Mouse (Mus musculus) ES-Bruce4 (cell line): ENCODE results near the gene Suds3. TPM values are rescaled to one million over a fixed set of nuclear protein-coding genes. Genes with fewer than 3 reads are reported as not detected.
A peak's percentile ranks its signal among the peaks of the same experiment; 100 is the strongest.

Source experiments
- H3K27ac ChIP-seq: 2 replicates; pipeline ENCODE4 v1.5.1; 2012; ENCODE audit warnings: low read length, inconsistent platforms; ENCODE audit not compliant: insufficient read depth
- H3K27me3 ChIP-seq: 2 replicates; pipeline ENCODE4 v1.6.1; 2012; ENCODE audit warnings: mild to moderate bottlenecking, low read length, inconsistent platforms; ENCODE audit not compliant: control insufficient read depth, poor library complexity, insufficient read depth, severe bottlenecking
- H3K36me3 ChIP-seq: 2 replicates; pipeline ENCODE4 v1.6.1; 2012; ENCODE audit warnings: inconsistent platforms, mild to moderate bottlenecking, low read length, moderate library complexity; ENCODE audit not compliant: control insufficient read depth, poor library complexity, insufficient read depth, severe bottlenecking
- H3K4me1 ChIP-seq: one replicate; pipeline ENCODE4 v1.8.1; 2011; ENCODE audit warnings: low read length; ENCODE audit not compliant: control insufficient read depth, insufficient read depth
- H3K4me3 ChIP-seq: 2 replicates; pipeline ENCODE4 v1.5.1; 2011; ENCODE audit warnings: low read depth, mild to moderate bottlenecking, low read length
- H3K9ac ChIP-seq: 2 replicates; pipeline ENCODE4 v1.6.1; 2012; ENCODE audit warnings: low read depth, mild to moderate bottlenecking, inconsistent platforms; ENCODE audit not compliant: poor library complexity, severe bottlenecking
- H3K9me3 ChIP-seq: replicated peaks from 2 replicates; pipeline ENCODE4 v1.6.1; 2012; ENCODE audit warnings: mild to moderate bottlenecking, low read length, inconsistent platforms; ENCODE audit not compliant: control insufficient read depth, poor library complexity, insufficient read depth, severe bottlenecking
- CTCF ChIP-seq: IDR thresholded peaks from one replicate; pipeline ENCODE4 v1.8.1; 2011; ENCODE audit warnings: low read depth, low read length
- EP300 ChIP-seq: IDR thresholded peaks from 2 replicates; pipeline ENCODE4 v1.6.1; 2011; ENCODE audit warnings: low read depth, low read length; ENCODE audit not compliant: insufficient read depth
- POLR2A ChIP-seq: IDR thresholded peaks from one replicate; pipeline ENCODE4 v1.8.1; 2011; ENCODE audit warnings: low read length; ENCODE audit not compliant: insufficient read depth
- polyA plus RNA-seq: library from polyadenylated mRNA; stranded (reverse); fragments of >200 nt; gene quantifications from 2 replicates; pipeline ENCODE4 v1.2.4, GENCODE M21; 2011; ENCODE audit warnings: low read depth; ENCODE audit not compliant: missing spikeins, insufficient read depth, insufficient read length

Suds3 gene
- polyA plus RNA-seq, 1 experiment, result 76.5 TPM

- H3K9ac ChIP-seq, result no peak overlapping the region
Observed at GRCm38 (mm10) chr5:117111774-117112112, 4.2 kb downstream of the Suds3 start.

DNA sequence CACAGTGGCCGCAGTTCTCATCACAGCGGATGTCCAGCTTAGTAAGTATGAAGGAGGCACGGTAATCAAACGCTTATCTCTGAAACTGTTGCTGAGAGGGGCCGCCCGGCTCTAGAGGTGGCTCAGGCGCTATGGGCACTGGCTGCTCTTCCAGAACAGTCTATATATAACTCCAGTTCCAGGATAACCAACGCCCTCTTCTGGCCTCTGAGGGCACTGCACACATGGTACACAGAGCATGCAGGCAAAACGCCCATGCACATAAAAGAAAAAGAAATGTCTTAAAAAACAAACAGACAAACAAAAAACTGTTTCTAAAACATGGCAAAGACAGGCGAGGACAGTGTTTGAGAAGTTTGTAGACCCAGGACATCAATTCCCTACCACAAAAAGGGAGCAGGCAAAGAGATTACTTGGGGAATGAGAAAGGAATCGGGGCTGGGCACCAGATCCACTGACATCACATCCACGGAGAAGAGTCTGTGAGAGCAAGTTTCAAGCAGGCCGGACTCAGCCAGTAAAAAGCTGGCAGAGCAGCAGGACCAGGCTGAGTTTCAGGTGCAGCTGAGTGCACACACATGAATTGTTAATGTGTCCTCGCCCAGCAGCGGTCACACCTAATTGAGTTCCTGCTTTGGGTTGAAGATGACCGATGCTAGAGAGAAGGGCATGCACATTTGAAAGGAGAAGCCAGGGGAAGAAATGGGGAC, 4.7 kb downstream of the Suds3 start:
- no peaks in the 10 kb centered on the region for H3K4me1 ChIP-seq
- H3K9me3 ChIP-seq, result no peaks in the 10 kb centered on the region
- no peaks in the 10 kb centered on the region for H3K27me3 ChIP-seq
- H3K36me3 ChIP-seq, result peaks cover 10% of the 10 kb centered on the region
- TF ChIP-seq POLR2A (no peak), CTCF (peak; percentile 44)
- H3K27ac ChIP-seq, result no peak overlapping the region
- H3K4me3 ChIP-seq, result no peak overlapping the region
- H3K9ac ChIP-seq, result no peak overlapping the region

More at GRCm38 (mm10) chr5:117111774-117112112, 4.2 kb downstream of the Suds3 start:
- H3K4me3 ChIP-seq, result no peak overlapping the region
- H3K27me3 ChIP-seq, result no peaks in the 10 kb centered on the region
- no peak overlapping the region for H3K27ac ChIP-seq
- peaks cover 9% of the 10 kb centered on the region for H3K36me3 ChIP-seq
- TF ChIP-seq POLR2A (no peak), EP300 (no peak), CTCF (no peak)
- H3K4me1 ChIP-seq, result no peaks in the 10 kb centered on the region
- H3K9me3 ChIP-seq, result no peaks in the 10 kb centered on the region

GRCm38 (mm10) chr5:117109522-117109921, 6.4 kb downstream of the Suds3 start:
- Histone ChIP-seq H3K9me3 (no peaks in the 10 kb centered on the region), H3K4me3 (no peak overlapping the region), H3K9ac (no peak overlapping the region), H3K27ac (no peak overlapping the region), H3K4me1 (no peaks in the 10 kb centered on the region), H3K36me3 (peaks cover 21% of the 10 kb centered on the region), H3K27me3 (no peaks in the 10 kb centered on the region)
- peak; percentile 60 for TF ChIP-seq CTCF
- TF ChIP-seq POLR2A, result no peak

- peaks cover 21% of the 10 kb centered on the region for H3K36me3 ChIP-seq
- H3K27me3 ChIP-seq, result no peaks in the 10 kb centered on the region
- H3K9ac ChIP-seq, result no peak overlapping the region
- no peaks in the 10 kb centered on the region for H3K4me1 ChIP-seq
- H3K4me3 ChIP-seq, result no peak overlapping the region
- no peak for TF ChIP-seq POLR2A
- no peak for TF ChIP-seq CTCF
- TF ChIP-seq EP300, result no peak
- no peaks in the 10 kb centered on the region for H3K9me3 ChIP-seq
- H3K27ac ChIP-seq, result no peak overlapping the region
Observed at GRCm38 (mm10) chr5:117108731-117109130, 7.2 kb downstream of the Suds3 start.

- peaks cover 21% of the 10 kb centered on the region for H3K36me3 ChIP-seq
- no peak overlapping the region for H3K4me3 ChIP-seq
- no peaks in the 10 kb centered on the region for H3K9me3 ChIP-seq
- TF ChIP-seq EP300 (no peak), POLR2A (no peak), CTCF (no peak)
- no peak overlapping the region for H3K9ac ChIP-seq
- no peaks in the 10 kb centered on the region for H3K4me1 ChIP-seq
- H3K27me3 ChIP-seq, result no peaks in the 10 kb centered on the region
- no peak overlapping the region for H3K27ac ChIP-seq
Observed at GRCm38 (mm10) chr5:117108292-117108691, 7.6 kb downstream of the Suds3 start.

DNA sequence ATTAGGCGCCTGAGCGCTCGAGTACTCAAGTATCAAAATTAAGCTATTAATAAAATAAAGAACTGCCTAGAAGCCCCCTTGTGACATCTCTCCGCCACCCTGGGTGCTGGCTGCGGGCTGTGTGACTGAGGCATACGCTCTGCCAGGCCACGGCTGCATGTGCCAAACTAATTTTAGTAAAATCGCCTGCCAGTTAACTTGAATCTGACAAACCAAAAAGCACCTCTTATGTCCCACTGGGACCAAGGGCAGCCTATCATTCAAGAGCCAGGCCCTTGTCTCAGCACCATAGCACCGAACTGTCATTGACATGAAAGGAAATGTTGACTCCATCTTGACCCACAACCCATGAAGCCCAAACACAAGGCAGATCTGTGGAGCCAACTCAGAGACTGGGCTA, 10.2 kb downstream of the Suds3 start:
- H3K27ac ChIP-seq, result no peak overlapping the region
- no peaks in the 10 kb centered on the region for H3K4me1 ChIP-seq
- peaks cover 15% of the 10 kb centered on the region for H3K36me3 ChIP-seq
- H3K27me3 ChIP-seq, result no peaks in the 10 kb centered on the region
- no peak for TF ChIP-seq CTCF
- TF ChIP-seq EP300, result no peak
- TF ChIP-seq POLR2A, result no peak
- no peaks in the 10 kb centered on the region for H3K9me3 ChIP-seq
- H3K4me3 ChIP-seq, result no peak overlapping the region
- H3K9ac ChIP-seq, result no peak overlapping the region
